Mouse (Mus musculus) gonadal fat pad, adult 2 months (tissue): Measurements from ENCODE around the gene Bckdha. TPM values are rescaled to one million over a fixed set of nuclear protein-coding genes. Genes with fewer than 3 reads are reported as not detected.

Experiments used
- DNase-seq: peaks from one replicate; pipeline ENCODE4 v3.0.0-alpha.2; 2012; ENCODE audit warnings: low read depth
- polyA plus RNA-seq: library from polyadenylated mRNA; depleted of rRNA; stranded (reverse); fragments of >200 nt; gene quantifications from 2 replicates; pipeline ENCODE4 v1.2.3, GENCODE M21; 2012; rRNA removed

The Bckdha gene
- polyA plus RNA-seq, 1 experiment = 232 TPM

GRCm38 (mm10) chr7:25614086-25614485, 44.7 kb downstream of the Bckdha start:
- no peak for DNase-seq

GRCm38 (mm10) chr7:25611501-25611900, 47.3 kb downstream of the Bckdha start:
- DNase-seq = no peak

GRCm38 (mm10) chr7:25610056-25610455, 48.7 kb downstream of the Bckdha start:
- DNase-seq = no peak

- DNase-seq = no peak
Measured at GRCm38 (mm10) chr7:25607196-25607595, 51.6 kb downstream of the Bckdha start.

- no peak for DNase-seq
Measured at GRCm38 (mm10) chr7:25606625-25607063, 52.1 kb downstream of the Bckdha start.

GRCm38 (mm10) chr7:25601346-25601745, 57.4 kb downstream of the Bckdha start:
- no peak for DNase-seq

- no peak for DNase-seq
Measured at GRCm38 (mm10) chr7:25600666-25601065, 58.1 kb downstream of the Bckdha start.

- no peak for DNase-seq
Measured at GRCm38 (mm10) chr7:25599663-25600062, 59.1 kb downstream of the Bckdha start.

GRCm38 (mm10) chr7:25593859-25594258, 64.9 kb downstream of the Bckdha start:
- DNase-seq = no peak

- DNase-seq = no peak
Measured at GRCm38 (mm10) chr7:25591226-25591625, 67.6 kb downstream of the Bckdha start.

GRCm38 (mm10) chr7:25585351-25586204, 73.2 kb downstream of the Bckdha start:
- DNase-seq = no peak

GRCm38 (mm10) chr7:25584651-25585050, 74.1 kb downstream of the Bckdha start:
- DNase-seq = no peak

- no peak for DNase-seq
Measured at GRCm38 (mm10) chr7:25582301-25582810, 76.4 kb downstream of the Bckdha start.

Other genes starting within 250 kb of the Bckdha start
- not detected in 2 replicates for gene Cxcl17, start 246.1 kb downstream of the Bckdha start, polyA plus RNA-seq
- 7.4 and 8.9 TPM in 2 replicates for gene Ceacam1, start 181.4 kb downstream of the Bckdha start, polyA plus RNA-seq
- 0.16 and 0.31 TPM in 2 replicates for gene Ceacam2, start 119.1 kb downstream of the Bckdha start, polyA plus RNA-seq
- 0.20 and 0.33 TPM in 2 replicates for gene Erich4, start 43.1 kb downstream of the Bckdha start, polyA plus RNA-seq
- gene Dmac2, start 39.6 kb downstream of the Bckdha start, polyA plus RNA-seq = 28.5 and 28.9 TPM in 2 replicates
- gene B3gnt8, start 32.3 kb downstream of the Bckdha start, polyA plus RNA-seq = 13.8 and 15.5 TPM in 2 replicates
- 54.8 and 66.2 TPM in 2 replicates for gene Exosc5, start 183 bp upstream of the Bckdha start, polyA plus RNA-seq
- gene Tmem91, start 16.2 kb upstream of the Bckdha start, polyA plus RNA-seq = 3.5 and 4.1 TPM in 2 replicates
- gene B9d2, start 21.8 kb upstream of the Bckdha start, polyA plus RNA-seq = 42.3 and 46.3 TPM in 2 replicates
- gene Tgfb1, start 28.0 kb upstream of the Bckdha start, polyA plus RNA-seq = 32.4 and 52.4 TPM in 2 replicates
- 46.3 and 54.6 TPM in 2 replicates for gene Ccdc97, start 60.1 kb upstream of the Bckdha start, polyA plus RNA-seq
- 32.1 and 58.5 TPM in 2 replicates for gene Hnrnpul1, start 95.8 kb upstream of the Bckdha start, polyA plus RNA-seq
- gene Axl, start 129.7 kb upstream of the Bckdha start, polyA plus RNA-seq = 56.1 and 57.0 TPM in 2 replicates
- gene Cyp2s1, start 157.9 kb upstream of the Bckdha start, polyA plus RNA-seq = 4.2 and 5.4 TPM in 2 replicates
- gene Cyp2b10, start 238.6 kb upstream of the Bckdha start, polyA plus RNA-seq = 0.42 and 0.46 TPM in 2 replicates